Mouse (Mus musculus) heart, postnatal 36 days (tissue): ENCODE results near the gene Camk1d. TPM values are rescaled to one million over a fixed set of nuclear protein-coding genes. Genes with fewer than 3 reads are reported as not detected.

Source experiments
- DNase-seq, 2 experiments: peaks; one replicate each; pipeline ENCODE4 v3.0.0; 2021 to 2022
- intact Hi-C: fragments of 180-260 bp; cut with DNase I; formaldehyde crosslinking; loops from one replicate; pipeline ENCODE4 v1.15.1; 2025
- total RNA-seq, 2 experiments: library from RNA; stranded (reverse); gene quantifications; 2 replicates each; pipeline ENCODE4 v1.2.3; 2021

Gene Camk1d
- total RNA-seq, 2 experiments from 2014 or later: 3.6 to 5.2 TPM

- intact Hi-C loops: no loop called here
- no peak for DNase-seq
Observed at GRCm38 (mm10) chr2:5515106-5515505, 199.2 kb downstream of the Camk1d start.

- no peak for DNase-seq
- intact Hi-C loops: no loop called here
Observed at GRCm38 (mm10) chr2:5514095-5514494, 200.2 kb downstream of the Camk1d start.

DNA sequence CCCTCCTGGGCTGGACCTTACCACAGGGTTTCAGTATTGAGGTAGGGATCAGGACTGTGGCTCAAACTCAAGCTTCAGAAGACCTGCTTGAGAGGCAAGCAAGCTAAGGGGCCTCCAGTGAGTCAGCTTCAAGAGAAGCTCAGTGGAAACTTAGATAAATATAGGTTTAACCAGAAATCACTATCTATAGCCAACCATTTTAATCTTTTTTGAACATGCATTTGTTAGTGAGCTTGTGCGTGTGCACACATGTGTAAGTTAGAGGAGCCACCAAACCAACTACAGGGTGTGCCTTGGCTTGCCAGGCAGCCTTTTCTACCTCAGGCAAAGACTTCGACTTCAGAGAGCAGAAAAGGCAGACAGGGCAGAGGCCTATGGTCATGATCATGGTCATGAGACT is 200.7 kb downstream of the Camk1d start:
- intact Hi-C loops: no loop called here
- no peak for DNase-seq

GRCm38 (mm10) chr2:5510042-5510441 is 204.3 kb downstream of the Camk1d start:
- DNase-seq: no peak
- intact Hi-C loops: no loop called here

GRCm38 (mm10) chr2:5499620-5500019 is 214.7 kb downstream of the Camk1d start:
- intact Hi-C loops: loop anchor here (5.0 kb wide), 1 partner anchor 42 kb away; no protein-coding TSS in a partner anchor
- peak; percentile 26 to 30 for DNase-seq

GRCm38 (mm10) chr2:5489916-5490315 is 224.4 kb downstream of the Camk1d start:
- intact Hi-C loops: no loop called here
- DNase-seq: no peak

DNA sequence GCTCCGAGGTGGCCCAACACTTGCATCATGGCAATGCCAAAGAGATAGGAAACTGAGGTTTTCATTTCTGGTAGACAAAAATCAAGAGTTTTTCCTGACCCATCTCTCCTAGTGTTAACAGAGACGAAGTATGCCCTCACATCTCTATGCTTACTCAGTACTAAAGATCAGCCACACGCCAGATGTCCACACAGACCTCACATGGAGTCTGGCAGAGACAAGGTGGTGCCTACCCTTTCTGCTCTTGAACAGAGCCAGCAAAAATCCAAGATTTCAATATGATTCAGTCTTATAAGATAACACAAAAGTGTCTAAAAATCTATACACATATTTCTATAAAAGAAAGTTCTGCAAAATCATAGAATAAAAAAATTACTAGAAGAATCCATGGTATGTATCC is 227.0 kb downstream of the Camk1d start:
- no peak for DNase-seq
- intact Hi-C loops: no loop called here

GRCm38 (mm10) chr2:5486663-5487062 is 227.7 kb downstream of the Camk1d start:
- intact Hi-C loops: no loop called here
- DNase-seq: no peak

DNA sequence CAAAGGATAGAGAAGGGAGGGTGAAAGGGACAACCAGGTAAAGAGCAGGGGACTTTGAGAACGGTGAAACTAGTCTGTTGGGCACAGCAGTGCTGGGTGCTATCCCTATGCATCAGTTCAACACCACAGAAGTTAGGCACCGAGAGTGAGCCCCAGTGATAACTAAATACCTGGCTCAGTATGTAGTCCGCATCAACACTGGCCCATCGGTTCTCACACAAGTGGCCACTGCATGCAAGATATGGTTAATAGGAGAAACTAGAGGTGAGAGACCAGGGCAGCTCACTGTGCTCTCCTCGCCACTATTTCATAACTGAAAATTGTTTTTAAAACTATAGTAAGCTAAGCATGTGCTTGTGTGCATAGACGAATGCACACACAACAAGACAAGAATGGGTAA is 228.5 kb downstream of the Camk1d start:
- intact Hi-C loops: no loop called here
- no peak for DNase-seq

DNA sequence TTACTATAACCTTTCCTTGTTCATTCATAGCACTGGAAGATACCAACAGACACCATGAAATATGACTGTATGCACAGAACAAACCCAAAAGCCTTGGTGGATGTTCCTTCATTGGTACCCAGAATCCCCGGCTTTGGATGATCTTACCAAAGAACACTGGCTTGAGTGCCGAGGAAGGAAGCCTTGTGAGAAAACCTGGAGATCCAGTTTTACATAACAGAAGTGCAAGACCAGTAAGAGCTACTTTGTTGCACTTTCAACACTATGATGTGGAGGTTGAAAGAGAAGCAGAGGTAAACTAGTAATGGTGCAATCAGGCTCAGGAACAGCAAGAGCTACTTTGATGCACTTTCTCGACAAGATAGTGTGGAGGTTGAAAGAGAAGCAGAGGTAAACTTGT is 234.4 kb downstream of the Camk1d start:
- DNase-seq: no peak
- intact Hi-C loops: no loop called here

DNA sequence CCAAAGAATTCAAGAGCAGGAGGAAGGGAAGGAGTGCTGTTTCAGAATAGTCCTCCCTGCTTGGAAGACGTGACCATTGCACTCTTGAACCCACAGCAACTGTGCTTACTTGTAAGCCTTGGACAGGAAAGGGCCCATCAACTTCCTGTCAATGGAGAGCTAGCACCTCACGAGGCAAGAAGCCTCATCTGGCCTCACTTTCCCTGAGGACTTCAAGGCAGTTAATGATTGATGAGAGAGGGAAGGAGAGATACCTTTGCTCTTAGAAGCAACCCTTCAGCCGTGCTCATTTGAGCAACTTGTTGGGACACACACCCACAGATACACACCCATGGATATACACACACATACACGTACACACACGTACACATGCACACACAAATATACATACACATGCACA is 235.6 kb downstream of the Camk1d start:
- intact Hi-C loops: no loop called here
- no peak for DNase-seq

DNA sequence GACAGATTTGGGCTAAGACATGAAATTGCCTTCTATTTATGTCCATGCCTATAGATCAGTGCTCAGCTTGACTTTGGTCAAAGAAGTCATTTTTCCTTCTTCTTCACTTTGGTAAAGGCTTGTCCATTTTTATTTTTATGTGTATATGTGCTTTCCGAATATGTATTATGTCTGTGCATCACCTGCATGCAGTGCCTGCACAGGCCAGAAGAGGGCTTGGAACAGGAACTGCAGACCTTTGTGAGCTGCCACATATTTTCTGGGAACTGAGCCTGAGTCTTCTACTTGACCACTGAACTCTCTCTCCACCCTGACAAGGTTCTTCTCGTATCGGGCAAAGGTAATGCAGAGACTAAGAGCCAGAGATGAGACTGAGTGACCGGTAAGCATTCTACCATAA is 236.1 kb downstream of the Camk1d start:
- intact Hi-C loops: no loop called here
- DNase-seq: no peak

GRCm38 (mm10) chr2:5477525-5477924 is 236.8 kb downstream of the Camk1d start:
- intact Hi-C loops: no loop called here
- no peak for DNase-seq

GRCm38 (mm10) chr2:5469366-5469941 is 244.9 kb downstream of the Camk1d start:
- no peak for DNase-seq
- intact Hi-C loops: no loop called here

DNA sequence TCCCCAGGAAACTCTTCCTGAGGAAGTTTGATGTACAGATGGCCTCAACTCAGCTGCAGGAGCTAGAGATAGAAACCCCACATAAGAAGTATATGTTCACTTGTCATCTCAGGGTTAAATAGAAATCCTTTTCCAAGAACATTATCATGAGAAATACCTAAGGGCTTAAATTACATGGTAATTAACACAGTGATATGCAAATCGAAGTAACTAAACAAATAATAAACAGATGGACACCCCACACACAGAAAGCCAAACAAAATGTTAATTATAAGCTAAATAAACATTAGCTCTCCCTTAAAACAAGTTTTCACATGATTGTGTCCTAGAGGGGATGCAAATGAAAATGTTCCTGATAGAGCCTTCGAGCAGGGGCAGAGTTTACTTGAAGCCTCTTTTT is 246.8 kb downstream of the Camk1d start:
- no peak for DNase-seq
- intact Hi-C loops: no loop called here

GRCm38 (mm10) chr2:5458671-5459235 is 255.6 kb downstream of the Camk1d start:
- intact Hi-C loops: loop anchor here (5.0 kb wide), 1 partner anchor 39 kb away; no protein-coding TSS in a partner anchor
- DNase-seq: no peak

- DNase-seq: peak in 1 of 2 experiments; percentile 25
- intact Hi-C loops: loop anchor here (5.0 kb wide), 1 partner anchor 39 kb away; no protein-coding TSS in a partner anchor
Observed at GRCm38 (mm10) chr2:5458075-5458494, 256.2 kb downstream of the Camk1d start.

GRCm38 (mm10) chr2:5456108-5456507 is 258.2 kb downstream of the Camk1d start:
- intact Hi-C loops: loop anchor here (5.0 kb wide), 1 partner anchor 41 kb away; no protein-coding TSS in a partner anchor
- DNase-seq: peak in 1 of 2 experiments; percentile 29

DNA sequence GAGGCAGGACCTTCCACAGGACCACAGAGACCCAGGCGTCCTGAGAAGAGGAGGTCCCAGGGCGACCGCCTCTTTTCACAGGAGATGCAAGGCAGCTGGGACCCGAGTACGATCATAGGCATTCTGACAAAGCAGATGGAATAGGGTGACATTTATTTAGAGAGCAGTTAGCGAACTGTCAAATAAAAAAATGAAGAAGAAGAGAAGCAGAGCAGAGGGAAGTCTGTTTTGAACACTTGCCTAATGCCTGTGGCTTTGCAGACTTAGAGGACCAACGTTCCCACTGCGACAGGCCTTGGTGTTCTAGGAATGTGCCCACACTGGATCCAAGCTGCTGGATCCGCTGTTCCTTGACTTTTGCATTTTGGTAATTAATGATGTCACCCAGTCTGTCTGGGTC is 259.5 kb downstream of the Camk1d start:
- DNase-seq: no peak

GRCm38 (mm10) chr2:5451654-5452053 is 262.7 kb downstream of the Camk1d start:
- intact Hi-C loops: loop anchor here (1.0 to 5.0 kb wide), 3 partner anchors 141 to 319 kb away; no protein-coding TSS in a partner anchor
- no peak for DNase-seq

More for the DNA sequence above, 259.5 kb downstream of the Camk1d start:
- intact Hi-C loops: loop anchor here (5.0 kb wide), 3 partner anchors 42 to 262 kb away; no protein-coding TSS in a partner anchor

DNA sequence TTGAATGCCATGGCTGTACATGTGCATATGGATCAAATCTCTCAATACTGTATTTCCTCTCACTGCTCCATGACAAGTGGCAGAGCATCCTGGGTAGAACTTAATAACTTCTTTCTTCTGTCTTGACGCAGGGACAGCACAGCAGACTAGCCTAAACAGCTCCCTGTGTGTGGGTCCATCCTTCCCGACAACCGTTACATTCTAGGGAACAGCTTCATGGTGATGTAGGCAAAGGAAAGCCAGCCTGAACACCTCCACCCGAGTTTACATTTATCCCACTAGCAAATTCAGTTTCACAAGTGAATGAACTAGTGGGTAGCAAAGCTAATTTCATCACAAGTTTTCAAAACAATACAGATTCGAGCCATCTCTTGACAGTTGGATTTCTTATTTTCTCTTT is 269.0 kb downstream of the Camk1d start:
- intact Hi-C loops: no loop called here
- DNase-seq: no peak

DNA sequence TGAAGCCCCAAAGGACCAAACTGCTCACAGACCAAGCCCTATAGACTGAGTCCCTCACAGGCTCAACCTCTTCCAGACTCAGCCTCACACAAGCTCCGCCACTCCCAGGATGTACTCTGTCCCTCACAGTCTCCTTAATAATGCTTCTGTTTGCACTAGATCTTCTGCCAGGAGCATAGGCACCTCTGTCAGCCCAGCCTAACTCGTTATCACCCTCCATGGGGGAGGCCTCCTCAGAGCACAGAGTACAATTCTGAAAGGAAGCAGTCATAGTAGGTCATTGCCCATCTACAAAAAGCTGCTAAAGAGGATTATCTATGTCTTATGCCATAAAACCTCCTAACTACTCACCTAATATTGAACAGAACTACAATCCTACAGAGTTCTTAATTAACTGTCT is 276.6 kb downstream of the Camk1d start:
- intact Hi-C loops: no loop called here
- DNase-seq: no peak
